Mouse (Mus musculus) 3T3-L1 (cell line): Measurements from ENCODE around the gene Hoxd9.
A peak's percentile ranks its signal among the peaks of the same experiment; 100 is the strongest.

ENCODE experiments used
- DNase-seq: peaks from one replicate; pipeline ENCODE4 v3.0.0-alpha.2; 2015; ENCODE audit warnings: low read depth, low spot score

Hoxd9 gene

GRCm38 (mm10) chr2:74696442-74697335 is 838 bp upstream of the Hoxd9 start:
- DNase-seq, result no peak

GRCm38 (mm10) chr2:74698201-74699052 is 900 bp downstream of the Hoxd9 start:
- DNase-seq, result no peak

- no peak for DNase-seq
These were observed 1.5 kb downstream of the Hoxd9 start for GRCm38 (mm10) chr2:74699053-74699430.

- DNase-seq, result no peak
These were observed 2.4 kb downstream of the Hoxd9 start for GRCm38 (mm10) chr2:74699664-74700545.

GRCm38 (mm10) chr2:74700546-74701112 is 3.1 kb downstream of the Hoxd9 start:
- DNase-seq, result no peak

GRCm38 (mm10) chr2:74701949-74702819 is 4.7 kb downstream of the Hoxd9 start:
- DNase-seq, result peak; percentile 87

- no peak for DNase-seq
These were observed 5.3 kb downstream of the Hoxd9 start for GRCm38 (mm10) chr2:74702820-74703219.

- no peak for DNase-seq
These were observed 5.8 kb downstream of the Hoxd9 start for GRCm38 (mm10) chr2:74703317-74703716.

- no peak for DNase-seq
These were observed 6.3 kb downstream of the Hoxd9 start for GRCm38 (mm10) chr2:74703720-74704392.

GRCm38 (mm10) chr2:74704393-74704998 is 7.0 kb downstream of the Hoxd9 start, which contains the start of gene Hoxd8:
Gene Hoxd8 (plus strand): TSS chr2:74704615.
- peak; percentile 71 for DNase-seq

- peak; percentile 57 for DNase-seq
These were observed 7.5 kb downstream of the Hoxd9 start for GRCm38 (mm10) chr2:74704999-74705466.

- DNase-seq, result peak; percentile 79
These were observed 8.1 kb downstream of the Hoxd9 start for GRCm38 (mm10) chr2:74705467-74706089.

- DNase-seq, result no peak
These were observed 8.9 kb downstream of the Hoxd9 start for GRCm38 (mm10) chr2:74706393-74706960.

GRCm38 (mm10) chr2:74707599-74707998 is 10.1 kb downstream of the Hoxd9 start:
- DNase-seq, result no peak

GRCm38 (mm10) chr2:74708676-74709075 is 11.1 kb downstream of the Hoxd9 start:
- no peak for DNase-seq

GRCm38 (mm10) chr2:74709465-74710419 is 12.2 kb downstream of the Hoxd9 start:
- peak; percentile 44 for DNase-seq
